Mouse (Mus musculus) midbrain, postnatal 0 days (tissue): ENCODE data around the gene Hrh2. TPM values are rescaled to one million over a fixed set of nuclear protein-coding genes. Genes with fewer than 3 reads are reported as not detected.

Experiments used
- ATAC-seq: fragments of 200-750 bp; cut with Nextera tagmentation; 2 replicates; pipeline ENCODE4 v1.8.0; 2017; ENCODE audit warnings: moderate number of reproducible peaks, mild to moderate bottlenecking, moderate TSS enrichment, moderate library complexity; ENCODE audit not compliant: low FRiP score
- DNase-seq: peaks from one replicate; pipeline ENCODE4 v3.0.0-alpha.2; 2015; ENCODE audit warnings: low spot score
- H3K27ac ChIP-seq: fragments of 300-500 bp; sonication (generic); 2 replicates; pipeline ENCODE4 v1.5.1; 2014; ENCODE audit warnings: low read depth, mild to moderate bottlenecking, low read length, mixed read lengths
- H3K27me3 ChIP-seq: fragments of 300-500 bp; sonication (generic); 2 replicates; pipeline ENCODE4 v1.6.1; 2014; ENCODE audit warnings: low read length, control low read depth, mixed read lengths; ENCODE audit not compliant: insufficient read depth
- H3K36me3 ChIP-seq: fragments of 300-500 bp; sonication (generic); 2 replicates; pipeline ENCODE4 v1.6.1; 2014; ENCODE audit warnings: low read length, control low read depth, mixed read lengths; ENCODE audit not compliant: insufficient read depth
- H3K4me1 ChIP-seq: fragments of 300-500 bp; sonication (generic); 2 replicates; pipeline ENCODE4 v1.6.1; 2014; ENCODE audit warnings: mild to moderate bottlenecking, control low read depth, antibody characterized with exemption, low read length, mixed read lengths; ENCODE audit not compliant: insufficient read depth
- H3K4me2 ChIP-seq: fragments of 300-500 bp; sonication (generic); 2 replicates; pipeline ENCODE4 v1.6.1; 2014; ENCODE audit warnings: low read depth, mild to moderate bottlenecking, low read length, mixed read lengths; ENCODE audit not compliant: poor library complexity, severe bottlenecking
- H3K4me3 ChIP-seq: fragments of 300-500 bp; sonication (generic); 2 replicates; pipeline ENCODE4 v1.5.1; 2014; ENCODE audit warnings: low read depth, mild to moderate bottlenecking, low read length, moderate library complexity
- H3K9ac ChIP-seq: fragments of 300-500 bp; sonication (generic); replicated peaks from 2 replicates; pipeline ENCODE4 v1.6.1; 2014; ENCODE audit warnings: mild to moderate bottlenecking, low read length, moderate library complexity, mixed read lengths; ENCODE audit not compliant: poor library complexity, severe bottlenecking
- H3K9me3 ChIP-seq: fragments of 300-500 bp; sonication (generic); 2 replicates; pipeline ENCODE4 v1.6.1; 2016; ENCODE audit warnings: low read length, control low read depth
- CTCF ChIP-seq: IDR thresholded peaks from 2 replicates; pipeline ENCODE4 v1.5.1; 2016; ENCODE audit warnings: antibody characterized with exemption, mild to moderate bottlenecking
- WGBS: fragments of 180-500 bp; shearing (Covaris S2); extraction: QIAGEN DNeasy Blood & Tissue Kit; methylation state at CpG from one replicate; pipeline ENCODE4 v1.1.7; 2014; 5-methylcytosine and 5-hydroxymethylcytosine counted together
- polyA plus RNA-seq: library from polyadenylated mRNA; unstranded; fragments of >200 nt; fragmentation: Nextera tagmentation; extraction: Ambion mirVana; gene quantifications from 2 replicates; pipeline ENCODE4 v1.2.1, GENCODE M21; 2015
- total RNA-seq: library from RNA; depleted of rRNA; stranded (reverse); fragments of >200 nt; gene quantifications from 2 replicates; pipeline ENCODE4 v1.2.3, GENCODE M21; 2014

The Hrh2 gene
- total and polyA plus RNA-seq, 2 experiments from 2014 or later: 1.2 to 2.0 TPM

- peak; percentile 19; the same call in 1 of the 2 replicates for TF ChIP-seq CTCF
- H3K9ac ChIP-seq: no peak overlapping the region
- H3K27ac ChIP-seq: peak overlapping the region; percentile 78
- peaks cover 3% of the 10 kb centered on the region; the same call in 1 of the 2 replicates for H3K36me3 ChIP-seq
- H3K9me3 ChIP-seq: no peaks in the 10 kb centered on the region
- ATAC-seq: peak; percentile 83
- no peak overlapping the region for H3K4me3 ChIP-seq
- no peaks in the 10 kb centered on the region for H3K27me3 ChIP-seq
- H3K4me2 ChIP-seq: no peak overlapping the region
- DNase-seq: peak; percentile 90
- H3K4me1 ChIP-seq: peaks cover 7% of the 10 kb centered on the region; the same call in 1 of the 2 replicates
- WGBS: 14% methylated on average over 10 of the region's 10 CpGs
These were observed 19.9 kb downstream of the Hrh2 start for GRCm38 (mm10) chr13:54211528-54212488.

DNA sequence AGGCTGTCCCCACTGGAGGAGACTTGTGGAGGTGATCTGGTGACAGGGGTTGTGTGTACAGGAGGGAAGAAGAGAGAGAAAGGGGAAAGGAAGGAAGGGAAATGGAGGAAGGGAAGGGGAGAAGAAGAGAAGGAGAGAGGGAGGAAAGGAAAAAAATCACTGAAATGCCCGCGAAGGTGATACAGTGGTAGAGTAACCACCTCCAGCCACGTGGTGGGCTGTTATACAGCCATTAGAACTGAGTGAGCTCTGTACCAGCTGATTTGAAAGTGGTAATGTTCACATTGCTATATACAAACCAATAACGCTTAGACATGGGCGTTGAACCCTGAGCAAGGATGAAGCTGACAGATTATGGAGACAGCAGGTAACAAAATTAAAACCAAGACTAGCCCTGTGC lies 20.6 kb downstream of the Hrh2 start:
- no peaks in the 10 kb centered on the region for H3K27me3 ChIP-seq
- DNase-seq (no peak), ATAC-seq (peak; percentile 21; the same call in 1 of the 2 replicates)
- peak overlapping the region; percentile 78 for H3K27ac ChIP-seq
- H3K9me3 ChIP-seq: no peaks in the 10 kb centered on the region
- WGBS: 25% methylated on average over 5 of the region's 5 CpGs
- no peak overlapping the region for H3K4me3 ChIP-seq
- TF ChIP-seq CTCF: no peak
- no peak overlapping the region for H3K9ac ChIP-seq
- H3K4me2 ChIP-seq: no peak overlapping the region
- peaks cover 3% of the 10 kb centered on the region; the same call in 1 of the 2 replicates for H3K36me3 ChIP-seq
- peaks cover 7% of the 10 kb centered on the region; the same call in 1 of the 2 replicates for H3K4me1 ChIP-seq

DNA sequence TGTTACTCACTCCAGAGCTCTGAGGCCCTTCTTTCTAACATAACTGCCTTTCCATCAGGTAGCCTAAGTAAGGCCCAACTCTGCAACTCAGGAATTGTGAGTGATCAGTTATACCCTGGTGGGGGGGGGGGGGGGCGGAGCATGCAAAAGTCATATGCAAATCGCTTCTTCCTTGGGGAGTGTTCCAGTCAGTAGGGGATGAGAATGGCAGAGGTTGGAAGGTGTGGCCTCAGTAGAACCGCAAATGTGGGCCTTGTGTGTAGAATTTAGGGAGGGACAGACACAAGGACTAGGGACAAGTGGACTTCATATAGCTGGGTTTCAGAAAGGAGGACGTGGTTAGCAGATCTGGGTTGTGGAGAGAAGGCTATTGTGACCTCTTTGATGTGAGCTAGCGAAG lies 23.3 kb downstream of the Hrh2 start:
- Histone ChIP-seq H3K4me1 (peaks cover 7% of the 10 kb centered on the region; the same call in 1 of the 2 replicates), H3K4me2 (no peak overlapping the region), H3K9me3 (no peaks in the 10 kb centered on the region), H3K9ac (no peak overlapping the region), H3K4me3 (no peak overlapping the region), H3K27ac (no peak overlapping the region), H3K36me3 (peaks cover 3% of the 10 kb centered on the region; the same call in 1 of the 2 replicates), H3K27me3 (no peaks in the 10 kb centered on the region)
- WGBS: 60% methylated on average over 5 of the region's 5 CpGs
- ATAC-seq: no peak
- no peak for TF ChIP-seq CTCF
- no peak for DNase-seq

- H3K9me3 ChIP-seq: no peaks in the 10 kb centered on the region
- DNase-seq (no peak), ATAC-seq (no peak)
- H3K27ac ChIP-seq: no peak overlapping the region
- no peak overlapping the region for H3K9ac ChIP-seq
- TF ChIP-seq CTCF: no peak
- no peak overlapping the region for H3K4me2 ChIP-seq
- 35% methylated on average over 7 of the region's 7 CpGs for WGBS
- H3K4me1 ChIP-seq: peaks cover 7% of the 10 kb centered on the region; the same call in 1 of the 2 replicates
- H3K4me3 ChIP-seq: no peak overlapping the region
- peaks cover 3% of the 10 kb centered on the region; the same call in 1 of the 2 replicates for H3K36me3 ChIP-seq
- H3K27me3 ChIP-seq: no peaks in the 10 kb centered on the region
These were observed 23.9 kb downstream of the Hrh2 start for GRCm38 (mm10) chr13:54215777-54216316.

- DNase-seq: no peak
- ATAC-seq: no peak
These were observed 26.4 kb downstream of the Hrh2 start for GRCm38 (mm10) chr13:54218341-54218740.

More at GRCm38 (mm10) chr13:54218341-54218740, 26.4 kb downstream of the Hrh2 start:
- no peak overlapping the region for H3K4me2 ChIP-seq
- H3K27me3 ChIP-seq: no peaks in the 10 kb centered on the region
- no peak overlapping the region for H3K27ac ChIP-seq
- no peaks in the 10 kb centered on the region for H3K4me1 ChIP-seq
- H3K9me3 ChIP-seq: no peaks in the 10 kb centered on the region
- no peak for TF ChIP-seq CTCF
- H3K9ac ChIP-seq: no peak overlapping the region
- 64% methylated on average over 1 of the region's 1 CpGs for whole genome bisulfite sequencing
- peaks cover 3% of the 10 kb centered on the region; the same call in 1 of the 2 replicates for H3K36me3 ChIP-seq
- H3K4me3 ChIP-seq: no peak overlapping the region
